Mouse (Mus musculus) embryo, embryonic 11.5 days (tissue): Measurements from ENCODE around the gene Ppt2.

Source experiments
- DNase-seq: peaks from one replicate; pipeline ENCODE4 v3.0.0-alpha.2; 2012; ENCODE audit warnings: low read depth, low spot score

Ppt2 gene

DNA sequence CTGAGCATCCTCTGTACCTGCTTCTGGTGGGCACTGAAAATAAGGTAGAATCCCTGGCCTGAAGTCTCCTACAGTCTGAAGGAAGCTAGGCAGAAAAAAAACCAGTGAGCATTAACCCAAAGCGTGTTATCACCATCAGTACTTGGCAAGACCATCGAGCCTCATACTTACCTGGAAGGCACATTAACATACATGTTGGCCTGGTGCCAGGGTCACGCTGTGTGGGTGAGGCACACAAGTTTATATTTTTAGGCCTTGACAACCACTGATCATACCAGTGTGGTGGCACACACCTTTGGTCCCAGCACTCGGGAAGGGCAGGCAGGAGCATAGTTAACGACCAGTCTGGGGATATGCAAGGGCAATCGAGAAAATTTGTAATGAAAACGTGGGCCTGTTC lies 20.3 kb downstream of the Ppt2 start:
- no peak for DNase-seq

DNA sequence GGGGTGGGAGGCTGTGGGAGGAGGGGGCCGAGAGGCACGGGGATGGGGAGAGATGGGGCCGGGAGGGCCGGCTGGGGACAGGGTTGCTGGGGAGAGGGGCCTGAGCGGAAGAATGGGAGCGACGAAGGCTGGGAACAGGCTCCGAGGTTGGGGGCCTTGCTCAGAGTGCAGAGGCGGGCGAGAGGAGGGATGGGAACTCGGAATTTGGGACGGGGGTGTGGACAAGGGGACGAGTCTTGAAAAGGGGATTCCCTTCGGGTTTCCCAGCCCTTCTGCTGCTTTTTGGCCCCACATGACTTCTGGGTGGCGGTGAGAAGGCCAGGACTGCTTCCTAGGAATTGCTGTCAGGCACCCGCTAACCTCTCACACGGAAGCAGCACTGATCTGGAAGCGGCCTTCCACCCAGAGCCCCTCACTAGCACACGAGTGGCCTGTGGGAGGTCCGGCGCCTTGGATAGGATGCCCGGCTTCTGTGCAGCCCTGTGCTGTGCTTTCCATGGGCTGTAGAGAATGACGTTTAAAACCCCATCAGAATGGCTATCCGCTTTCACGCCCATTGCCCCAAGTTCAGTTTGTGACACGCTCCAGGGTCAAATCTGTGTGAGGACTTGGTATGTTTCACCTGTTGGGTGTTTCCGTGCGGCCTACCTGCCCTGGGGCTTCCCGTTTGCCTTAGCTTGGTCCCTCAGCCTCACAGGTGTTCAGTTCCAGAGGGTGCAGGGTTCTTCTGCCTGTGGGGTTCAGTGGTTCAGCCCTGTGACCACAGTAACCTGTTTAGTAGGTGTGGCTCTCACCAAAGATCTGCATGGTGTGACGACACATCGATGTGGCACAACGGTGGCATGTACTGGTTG lies 21.9 kb downstream of the Ppt2 start:
- DNase-seq = no peak

DNA sequence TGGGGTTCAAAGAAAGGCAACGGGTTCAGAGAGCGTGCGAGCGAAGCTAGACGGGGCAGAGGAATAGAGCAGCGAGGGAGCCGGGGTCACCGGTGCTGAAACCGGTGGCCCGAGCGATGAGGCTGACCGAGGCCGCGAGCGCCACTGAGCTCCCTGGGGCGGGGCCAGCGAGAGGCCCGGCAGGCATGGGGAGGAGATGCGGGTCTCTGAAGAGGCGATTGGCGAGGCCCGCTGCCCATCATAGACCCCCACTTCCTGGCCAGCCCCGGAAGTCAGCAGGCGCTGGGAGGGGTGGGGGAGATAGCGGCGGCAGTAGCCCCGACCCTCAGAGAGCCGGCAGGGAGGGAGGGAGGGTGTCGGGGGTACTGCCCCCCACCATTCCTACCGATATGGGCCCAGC lies 22.7 kb downstream of the Ppt2 start:
- peak; percentile 84 for DNase-seq

DNA sequence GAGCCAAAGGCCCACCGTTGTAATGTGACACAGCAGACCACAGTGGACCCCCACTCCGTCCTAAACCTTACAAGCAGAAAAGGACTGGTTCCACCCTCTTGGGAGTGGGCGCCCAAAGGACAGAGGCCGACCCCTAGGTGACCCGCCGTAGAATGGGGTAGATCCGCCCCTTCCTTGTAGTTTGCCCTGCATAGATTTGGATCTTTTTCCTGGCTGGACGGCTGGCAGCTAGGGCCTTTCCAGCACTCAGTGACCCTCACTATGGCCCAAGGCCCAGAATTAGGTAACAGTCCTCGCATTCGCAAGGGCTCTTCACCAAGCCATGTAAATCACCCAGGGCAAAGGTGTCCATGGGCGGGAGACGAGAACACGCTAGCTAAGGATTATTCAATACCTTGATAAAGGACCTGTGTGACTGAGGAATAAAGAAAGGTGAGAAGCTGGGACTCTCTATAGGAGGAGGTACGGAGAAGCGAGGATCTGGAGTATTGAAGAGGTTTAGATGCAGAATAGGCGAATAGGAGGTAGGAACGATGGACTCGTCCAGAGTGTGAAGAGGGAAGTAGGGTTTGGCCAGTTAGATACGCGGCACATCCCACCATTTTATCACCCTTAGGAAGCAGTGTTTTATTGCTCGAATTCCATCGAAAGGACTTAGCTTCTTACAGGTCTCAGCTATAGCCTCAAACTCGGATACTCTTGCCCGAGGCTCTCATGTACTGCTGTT lies 23.6 kb downstream of the Ppt2 start:
- DNase-seq = no peak

DNA sequence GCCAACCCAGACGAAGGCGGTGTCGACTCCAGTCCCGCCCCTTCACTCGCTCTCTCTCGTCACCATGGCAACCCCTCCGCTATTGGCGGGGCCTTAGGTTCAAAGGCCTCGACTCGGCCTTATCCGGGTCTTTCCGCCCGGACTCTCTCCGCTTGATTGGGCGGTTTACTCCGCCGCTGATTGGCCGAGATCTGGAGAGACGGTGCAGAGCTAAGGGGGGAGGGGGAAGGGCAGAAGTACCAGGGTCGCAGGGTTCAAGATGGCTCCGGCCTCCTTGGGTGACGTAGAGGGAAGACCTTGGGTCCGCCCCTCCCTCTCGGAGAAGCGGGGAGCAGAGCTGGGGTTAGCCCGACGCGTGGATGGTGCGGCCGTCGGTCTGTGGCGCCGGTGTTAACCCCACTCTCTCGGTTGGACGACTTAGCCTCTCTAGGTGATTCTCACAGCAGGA lies 24.2 kb downstream of the Ppt2 start, which contains the start of gene Agpat1:
Gene Agpat1 (plus strand): TSS at position 202 of the 448 bp plus-strand sequence.
- DNase-seq = peak; percentile 98

DNA sequence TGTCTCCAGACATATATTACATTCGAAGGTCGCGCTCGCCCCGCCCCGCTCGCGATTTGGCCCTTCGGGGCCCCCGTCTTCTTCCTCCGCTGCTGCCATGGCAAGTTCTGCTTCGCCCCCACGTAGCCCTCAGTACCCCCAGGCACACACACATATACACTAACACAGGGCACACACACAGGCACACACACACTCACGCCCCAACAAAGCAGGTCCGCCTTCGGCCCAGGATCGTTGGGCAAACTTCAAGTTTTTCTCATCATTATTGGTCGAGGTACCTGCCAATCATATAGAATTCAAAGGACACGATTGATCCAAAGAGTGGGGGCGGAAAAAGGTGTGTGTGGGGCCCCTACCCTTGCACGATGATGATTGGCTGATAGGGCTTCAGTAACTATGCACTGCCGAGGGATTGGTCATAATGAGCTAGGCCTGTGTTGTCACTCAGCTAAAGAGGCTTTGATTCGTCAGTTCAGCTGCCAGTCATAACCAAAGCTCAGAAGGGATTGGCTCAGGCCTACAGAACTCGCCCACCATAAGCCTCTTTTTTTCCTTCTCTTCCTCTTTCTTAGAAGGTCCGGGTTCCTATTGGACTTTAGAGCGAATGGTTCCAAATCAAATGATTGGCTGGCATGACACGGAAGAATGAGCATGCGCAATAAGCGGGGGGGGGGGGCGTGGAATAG lies 24.8 kb downstream of the Ppt2 start, which contains the start of gene Rnf5:
Gene Rnf5 (minus strand): TSS at position 316 of the 686 bp plus-strand sequence.
- peak; percentile 98 for DNase-seq

DNA sequence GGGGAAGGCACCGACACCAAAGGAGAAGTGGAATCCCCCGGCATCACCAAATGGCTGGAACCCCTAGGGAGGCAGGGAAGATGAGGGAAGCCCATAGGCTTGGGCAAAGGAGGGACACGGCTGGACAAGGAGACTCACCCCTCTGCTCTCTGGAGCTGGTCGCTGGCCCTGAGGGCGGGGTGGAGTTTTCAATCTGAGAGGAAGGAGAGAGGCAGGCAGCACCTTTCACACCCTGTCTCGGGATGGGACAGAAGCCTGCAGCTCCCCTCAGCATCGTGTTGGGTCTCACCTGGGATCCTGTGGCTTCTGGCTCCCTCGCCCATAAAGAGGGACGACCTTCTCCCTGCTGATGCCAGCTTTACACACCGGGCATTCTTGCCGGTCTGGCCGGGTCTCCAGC lies 26.5 kb downstream of the Ppt2 start:
- no peak for DNase-seq

DNA sequence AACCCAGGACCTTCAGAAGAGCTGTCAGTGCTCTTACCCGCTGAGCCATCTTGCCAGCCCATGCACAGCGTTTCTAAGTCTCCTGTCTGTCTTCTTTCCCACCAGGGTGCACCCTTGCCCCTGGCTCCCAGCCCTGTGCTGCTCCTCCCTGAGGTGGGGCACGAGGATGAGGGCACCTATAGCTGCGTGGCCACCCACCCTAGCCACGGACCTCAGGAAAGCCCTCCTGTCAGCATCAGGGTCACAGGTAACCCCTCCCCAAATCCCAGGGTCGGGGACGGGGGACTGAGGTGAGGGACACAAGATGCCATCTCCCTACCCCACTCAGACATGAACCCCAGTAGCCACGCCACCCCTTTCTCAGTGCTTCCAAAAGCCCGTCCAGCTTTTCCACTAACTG lies 28.4 kb downstream of the Ppt2 start:
- DNase-seq = no peak

DNA sequence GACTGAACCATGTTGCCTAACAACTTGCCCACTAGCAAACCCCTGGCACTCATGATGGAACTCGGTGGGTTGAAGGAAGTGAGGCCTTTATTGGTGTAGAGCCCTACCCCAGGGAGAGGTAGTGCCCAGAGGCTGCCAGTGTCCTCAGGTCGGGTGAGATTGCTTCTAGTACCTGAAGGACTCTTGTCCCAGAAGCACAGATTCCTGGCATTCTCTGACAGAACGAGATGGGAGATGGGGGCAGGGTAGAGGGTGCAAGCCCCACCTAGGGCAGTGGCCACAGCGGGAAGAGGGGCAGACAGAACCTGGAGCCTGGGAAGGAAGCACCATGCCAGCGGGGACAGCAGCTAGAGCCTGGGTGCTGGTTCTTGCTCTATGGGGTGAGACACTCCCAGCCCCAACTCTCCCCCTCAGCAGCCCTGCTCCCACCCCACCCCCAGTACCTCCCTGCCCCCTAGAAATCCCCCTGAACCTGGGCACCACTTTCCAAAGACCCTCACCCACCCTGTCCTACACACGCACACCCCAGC lies 30.7 kb downstream of the Ppt2 start, which contains the start of gene Ager:
Gene Ager (plus strand): TSS at position 297 of the 530 bp plus-strand sequence.
- DNase-seq = no peak

DNA sequence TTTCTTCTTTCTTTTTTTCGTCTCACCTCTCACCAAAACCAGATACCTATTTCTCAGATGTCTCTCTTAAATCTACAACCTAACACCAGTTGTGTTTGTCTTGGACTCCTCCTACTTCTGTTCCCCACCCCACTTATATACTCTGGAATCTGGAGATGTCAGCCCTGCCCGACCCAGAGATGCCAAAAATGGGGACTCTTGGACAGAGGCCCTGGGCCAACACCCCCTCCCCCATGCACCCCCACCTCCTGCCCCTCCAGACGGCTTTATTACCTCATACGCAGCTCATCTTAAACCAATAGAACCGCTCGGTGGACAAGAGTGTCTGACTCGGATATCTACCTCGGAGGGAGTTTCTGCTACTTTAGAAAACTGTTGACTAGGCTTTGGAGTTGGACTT lies 32.2 kb downstream of the Ppt2 start:
- DNase-seq = no peak

DNA sequence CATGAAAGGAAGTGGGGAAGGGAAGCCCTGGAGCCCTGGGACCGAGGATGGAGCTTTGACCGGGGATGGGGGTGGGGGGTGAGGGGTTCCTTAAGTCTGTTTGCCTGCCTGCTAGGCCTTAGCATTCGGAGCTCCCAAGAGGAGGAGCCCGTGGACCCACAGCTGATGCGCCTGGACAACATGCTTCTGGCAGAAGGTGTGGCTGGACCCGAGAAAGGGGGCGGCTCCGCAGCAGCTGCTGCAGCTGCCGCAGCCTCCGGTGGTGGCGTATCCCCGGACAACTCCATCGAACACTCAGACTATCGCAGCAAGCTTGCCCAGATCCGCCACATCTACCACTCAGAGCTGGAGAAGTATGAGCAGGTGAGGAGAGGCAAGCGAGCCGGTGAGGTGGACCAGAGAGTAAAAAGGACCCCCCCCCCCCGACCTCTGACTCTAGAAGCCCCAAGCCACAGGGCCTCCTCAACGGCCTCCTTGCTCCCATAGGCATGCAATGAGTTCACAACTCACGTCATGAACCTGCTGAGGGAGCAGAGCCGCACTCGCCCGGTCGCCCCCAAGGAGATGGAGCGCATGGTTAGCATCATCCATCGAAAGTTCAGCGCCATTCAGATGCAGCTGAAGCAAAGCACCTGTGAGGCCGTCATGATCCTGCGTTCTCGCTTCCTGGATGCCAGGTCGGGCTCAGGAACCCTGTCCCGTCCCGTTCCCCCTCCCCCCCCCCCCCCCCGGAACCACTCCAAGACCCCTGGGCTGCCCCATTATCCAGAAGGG lies 34.4 kb downstream of the Ppt2 start:
- no peak for DNase-seq

DNA sequence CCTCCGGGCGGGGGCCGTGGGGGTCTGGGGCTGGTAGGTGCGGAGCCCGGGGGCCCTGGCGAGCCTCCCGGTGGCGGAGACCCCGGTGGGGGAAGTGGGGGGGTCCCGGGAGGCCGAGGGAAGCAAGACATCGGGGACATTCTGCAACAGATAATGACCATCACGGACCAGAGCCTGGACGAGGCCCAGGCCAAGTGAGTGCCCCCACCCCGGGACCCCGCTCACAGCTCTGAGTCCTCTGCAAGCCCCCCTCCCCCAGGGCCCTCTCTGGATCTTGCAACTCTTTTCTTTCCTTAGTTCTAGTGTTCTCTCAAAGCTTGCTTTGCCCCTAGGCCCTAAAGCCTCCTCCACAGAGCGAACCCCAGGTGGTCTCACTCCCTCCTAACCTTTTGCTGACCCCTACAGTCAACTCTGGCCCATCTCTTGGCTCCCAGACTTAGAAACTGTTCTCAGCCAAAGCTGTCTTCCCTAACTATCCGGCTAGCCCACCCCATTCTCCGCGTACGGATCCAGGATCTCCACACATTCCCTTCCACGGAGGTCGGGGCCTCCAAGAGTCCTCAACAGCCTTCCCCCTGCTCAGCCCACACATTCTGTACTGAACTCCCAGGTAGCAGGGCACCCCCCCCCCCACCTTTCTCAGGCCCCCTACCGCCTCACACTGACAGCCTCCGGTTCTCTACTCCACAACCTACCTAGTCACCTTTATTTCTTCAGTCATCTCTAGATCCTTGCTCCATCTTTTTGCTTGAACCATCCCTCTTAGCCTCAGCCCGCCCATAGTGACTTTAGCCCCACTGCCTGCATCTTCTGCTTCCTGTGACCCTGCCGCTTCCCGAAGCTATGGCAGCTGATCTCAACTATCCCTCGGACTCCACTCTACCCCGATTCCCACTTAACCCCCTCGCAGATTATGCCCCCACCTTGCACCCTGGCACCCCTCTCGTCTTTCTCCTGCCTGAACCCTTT lies 35.4 kb downstream of the Ppt2 start:
- no peak for DNase-seq

DNA sequence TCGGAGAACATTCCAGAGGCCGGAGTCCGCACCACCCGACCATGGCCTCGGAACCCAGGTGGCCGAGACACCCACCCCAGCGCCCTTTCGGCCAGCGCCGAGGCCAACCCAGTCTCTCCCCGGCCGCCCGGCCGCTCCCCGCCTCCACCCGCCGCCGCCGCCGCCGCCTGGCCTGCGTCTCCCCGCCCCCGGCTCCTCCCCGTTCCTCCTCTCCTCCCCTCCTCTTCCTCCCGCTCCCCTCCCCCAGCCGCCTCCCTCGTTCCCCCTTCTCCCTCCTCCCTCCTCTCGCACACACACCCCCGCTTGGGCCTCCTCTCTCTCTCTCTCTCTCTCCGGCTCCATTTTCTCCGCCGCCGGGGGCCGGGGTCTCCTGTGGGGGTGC lies 36.3 kb downstream of the Ppt2 start:
- DNase-seq = peak; percentile 83

DNA sequence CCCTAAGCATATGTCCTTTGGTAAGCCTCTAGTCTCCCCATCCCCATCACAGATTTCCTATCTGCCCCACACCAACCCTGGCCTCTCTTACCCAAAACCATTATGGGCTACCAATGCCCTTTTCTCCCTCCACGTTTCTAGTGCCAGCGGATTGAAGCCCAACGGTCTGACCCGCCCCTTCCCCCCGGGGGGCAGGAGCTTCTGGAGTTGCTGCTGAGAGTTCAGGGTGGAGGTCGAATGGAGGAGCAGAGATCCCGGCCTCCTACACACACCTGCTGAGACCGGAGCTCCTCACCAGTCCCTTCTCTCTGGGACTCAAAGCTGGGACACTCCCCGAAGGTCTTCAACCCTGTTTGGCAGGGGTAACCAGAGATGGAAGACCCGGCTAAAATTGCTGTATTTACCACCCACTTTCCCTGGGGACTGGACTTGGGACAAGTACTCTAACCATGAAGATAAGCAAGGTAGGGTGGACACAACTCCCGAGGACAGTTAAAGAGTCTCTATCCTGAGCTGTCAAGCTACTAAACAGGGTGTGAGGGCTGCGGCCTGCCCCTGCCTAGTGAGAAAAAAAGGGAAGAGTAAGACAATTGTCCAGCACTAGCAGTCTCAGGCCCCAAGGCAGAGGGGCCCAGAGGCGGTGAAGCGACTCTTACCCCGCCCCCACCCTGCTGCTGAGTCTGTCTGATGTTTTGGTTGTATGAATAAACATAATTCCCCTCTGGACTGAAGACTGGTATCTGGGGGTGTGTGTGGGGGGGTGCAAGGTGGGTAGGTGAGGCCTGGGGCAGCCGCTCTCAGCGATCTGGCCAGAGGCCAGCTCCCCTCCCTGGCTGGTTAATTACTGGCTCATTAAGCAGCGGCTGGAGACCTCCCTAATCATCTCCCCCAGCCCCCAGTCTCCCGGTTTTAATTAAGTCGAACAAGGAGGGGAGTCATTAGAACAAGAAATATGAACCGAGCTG lies 37.0 kb downstream of the Ppt2 start, which contains the start of gene Pbx2:
Gene Pbx2 (plus strand): TSS at position 238 of the 965 bp plus-strand sequence.
- DNase-seq = no peak

DNA sequence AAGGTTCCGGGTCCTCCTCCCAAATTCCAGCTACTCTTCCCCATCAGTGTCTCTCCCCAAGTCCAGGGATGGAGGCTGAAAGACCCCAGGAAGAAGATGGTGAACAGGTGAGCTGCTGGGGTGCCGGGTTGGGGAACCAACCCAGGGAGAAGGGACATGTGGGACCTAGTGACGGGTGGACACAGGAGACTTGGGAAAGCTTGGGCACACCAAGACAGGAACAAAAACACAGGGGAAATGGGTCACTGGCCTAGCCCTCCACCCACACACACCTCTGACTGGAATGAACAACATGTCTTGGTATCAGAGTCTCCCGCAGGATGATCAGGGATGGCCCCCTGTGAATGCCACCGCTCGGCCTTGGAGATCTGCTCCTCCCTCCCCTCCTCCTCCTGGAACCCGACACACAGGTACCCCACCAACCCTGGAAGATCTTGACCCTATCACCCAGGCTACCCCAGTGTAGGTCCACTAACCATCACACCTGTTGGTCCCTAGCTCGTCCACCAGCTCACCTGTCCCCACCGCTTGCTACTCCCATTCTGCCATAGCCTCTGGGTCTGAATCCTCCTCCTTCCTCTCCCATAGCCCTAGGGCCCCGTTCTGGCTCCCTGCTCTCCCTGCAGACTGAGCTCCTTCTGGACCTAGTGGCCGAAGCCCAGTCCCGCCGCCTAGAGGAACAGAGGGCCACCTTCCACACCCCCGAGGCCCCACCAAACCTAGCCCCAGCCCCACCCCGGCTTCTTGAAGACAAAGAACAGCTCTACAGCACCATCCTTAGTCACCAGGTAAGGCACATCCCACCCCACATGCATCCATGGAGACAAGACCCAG lies 37.9 kb downstream of the Ppt2 start:
- no peak for DNase-seq

DNA sequence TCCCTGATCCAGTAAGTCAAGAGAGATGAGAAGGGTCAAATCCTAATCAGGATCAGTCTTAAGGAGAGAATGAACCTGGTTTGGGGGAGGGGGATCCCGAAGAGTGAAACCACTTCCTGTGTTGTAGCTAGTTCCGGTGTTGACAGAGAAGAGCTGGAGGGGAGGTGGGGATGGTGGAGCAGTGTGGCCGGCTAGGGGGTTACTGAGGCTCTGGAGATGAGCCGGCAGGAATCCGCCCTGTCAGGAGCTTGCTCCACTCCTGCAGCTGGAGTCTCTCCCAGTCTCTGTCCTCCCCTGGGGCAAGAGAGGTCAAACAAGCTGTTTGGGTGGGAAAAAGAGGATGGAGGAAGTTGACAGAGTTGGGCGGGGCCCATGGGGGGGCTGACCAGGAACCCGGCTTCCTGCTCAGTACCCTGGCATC lies 38.6 kb downstream of the Ppt2 start, which contains the start of gene Gpsm3:
Gene Gpsm3 (plus strand): TSS at position 126 of the 421 bp plus-strand sequence.
- no peak for DNase-seq

DNA sequence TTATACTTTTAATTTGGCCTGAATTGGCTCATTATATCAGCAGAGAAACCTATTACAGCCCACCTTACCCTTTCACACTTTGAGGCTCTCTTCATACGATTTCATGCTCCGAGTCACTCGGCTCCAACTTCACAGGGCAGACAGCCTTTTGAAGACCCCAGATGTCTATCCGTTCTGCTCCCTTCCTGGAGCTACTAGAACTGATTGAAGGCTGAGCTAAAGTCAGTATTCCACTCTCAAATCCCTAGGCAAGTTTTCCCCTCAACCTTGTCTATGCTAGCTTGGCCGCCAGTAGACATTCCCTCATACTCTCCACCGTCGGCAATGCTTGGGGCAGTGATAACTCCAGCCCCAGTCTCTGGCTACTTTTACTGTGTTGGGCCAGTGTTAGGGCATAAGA lies 39.1 kb downstream of the Ppt2 start:
- no peak for DNase-seq

DNA sequence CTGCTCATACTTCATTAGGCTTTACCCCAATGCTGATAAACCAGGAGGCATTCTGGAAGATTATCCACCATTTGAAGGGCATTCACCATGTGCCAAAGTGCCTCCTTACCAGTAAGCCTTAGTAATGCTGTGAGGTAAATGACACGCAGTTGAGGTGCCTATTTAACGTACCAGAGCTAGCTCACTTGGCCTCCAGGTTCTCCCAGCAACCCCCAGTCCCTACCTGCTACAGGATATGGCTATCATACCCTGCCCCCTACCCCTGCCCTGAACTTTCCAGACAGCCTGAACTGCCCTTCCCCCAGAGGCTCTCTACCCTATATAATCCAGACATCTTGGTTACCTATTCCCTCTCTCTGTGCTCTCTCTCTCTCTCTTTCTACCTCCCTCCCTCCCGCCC lies 39.5 kb downstream of the Ppt2 start:
- DNase-seq = no peak
